Mouse (Mus musculus): Measurements from ENCODE around the gene Car11. TPM values are rescaled to one million over a fixed set of nuclear protein-coding genes. Genes with fewer than 3 reads are reported as not detected.

The Car11 gene
- polyA plus RNA-seq, 1 experiment from 2014 or later = 0.26 TPM

DNA sequence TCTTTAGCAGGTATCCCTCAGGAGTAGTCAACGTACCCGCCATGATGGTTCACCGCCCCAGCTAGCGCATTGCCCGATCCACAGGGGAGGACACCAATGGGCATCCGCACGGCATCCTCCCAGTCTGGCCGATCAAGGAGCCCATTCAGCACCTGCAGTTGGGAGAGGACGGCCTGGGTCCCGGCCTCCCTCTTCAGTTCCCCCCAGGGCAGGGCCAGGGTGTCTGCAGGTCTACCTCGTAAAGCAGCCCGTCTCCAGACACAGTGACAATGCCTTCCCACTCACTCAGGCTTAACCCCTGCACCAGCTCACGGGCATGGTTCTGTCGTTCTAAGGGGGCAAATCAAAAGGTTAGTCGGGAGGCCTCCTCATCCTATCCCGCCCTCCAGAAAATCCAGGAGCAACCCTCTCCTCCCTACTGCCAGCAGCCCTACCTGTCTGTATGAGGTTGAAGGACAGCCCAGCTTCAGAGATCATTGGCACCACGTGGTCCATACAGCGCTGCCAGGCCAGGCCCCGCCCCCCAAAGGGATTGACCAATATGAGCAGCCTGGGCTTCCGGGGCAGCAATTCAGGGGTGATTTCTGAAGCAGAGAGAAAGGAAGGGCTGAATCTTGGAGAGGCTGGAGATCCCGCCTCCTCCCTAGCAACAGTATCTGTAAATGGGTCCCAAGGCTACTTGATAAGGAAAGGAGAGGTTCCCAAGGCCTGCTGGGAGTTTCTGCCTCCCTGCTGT lies 12.5 kb downstream of the Car11 start:
- H3K4me1 ChIP-seq (replicated peaks) = peaks cover 66% of the 10 kb centered on the region
- no peaks in the 10 kb centered on the region for H3K9me3 ChIP-seq (replicated peaks)
- peaks cover 37% of the 10 kb centered on the region for H3K36me3 ChIP-seq (replicated peaks)
- 80% methylated on average over 21 of the region's 21 CpGs for WGBS (ENCODE audit: insufficient replicate concordance)
- no peak overlapping the region for H3K27ac ChIP-seq (replicated peaks)
- no peak overlapping the region for H3K4me2 ChIP-seq
- H3K27me3 ChIP-seq = no peaks in the 10 kb centered on the region
- ATAC-seq (ENCODE audit: insufficient read depth) = no peak
- H3K4me3 ChIP-seq (replicated peaks) = no peak overlapping the region
- H3K9ac ChIP-seq = no peak overlapping the region

DNA sequence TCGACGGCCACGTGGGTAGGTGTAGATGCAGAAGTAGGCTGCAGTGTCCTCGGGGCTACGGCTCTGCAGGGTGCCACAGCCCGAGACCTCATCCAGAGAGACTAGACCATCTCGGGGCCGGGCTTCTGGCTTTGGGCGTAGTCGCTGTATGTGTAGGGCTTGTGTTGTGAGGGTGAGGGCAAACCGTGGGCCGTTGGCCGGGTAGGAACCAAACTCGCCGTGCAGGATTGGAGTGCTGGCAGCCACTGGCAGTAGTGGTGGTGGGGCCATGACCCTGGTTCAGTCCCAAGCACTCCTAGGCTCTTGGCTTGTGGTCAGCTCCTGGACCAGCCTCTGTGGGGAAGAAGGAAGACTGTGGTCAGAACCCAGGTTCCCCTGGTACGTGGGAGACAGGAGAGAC lies 13.8 kb downstream of the Car11 start:
- no peaks in the 10 kb centered on the region for H3K9me3 ChIP-seq (replicated peaks)
- H3K9ac ChIP-seq = no peak overlapping the region
- no peak overlapping the region for H3K4me3 ChIP-seq (replicated peaks)
- H3K4me1 ChIP-seq (replicated peaks) = peaks cover 57% of the 10 kb centered on the region
- no peak overlapping the region; the same call in 1 of the 2 replicates for H3K4me2 ChIP-seq
- H3K36me3 ChIP-seq (replicated peaks) = peaks cover 37% of the 10 kb centered on the region
- WGBS (ENCODE audit: insufficient replicate concordance) = 81% methylated on average over 16 of the region's 16 CpGs
- H3K27me3 ChIP-seq = no peaks in the 10 kb centered on the region
- H3K27ac ChIP-seq (replicated peaks) = 0 out of 2 replicates have a peak overlapping the region, but pooled peaks have one; percentile 78
- no peak for ATAC-seq (ENCODE audit: insufficient read depth)

GRCm38 (mm10) chr7:45713881-45714520 lies 14.4 kb downstream of the Car11 start:
- ATAC-seq (ENCODE audit: insufficient read depth) = no peak
- Histone ChIP-seq H3K9ac (0 out of 2 replicates have a peak overlapping the region, but pooled peaks have one; percentile 4), H3K4me2 (peak overlapping the region; percentile 95), H3K4me1 (replicated peaks) (peaks cover 56% of the 10 kb centered on the region), H3K9me3 (replicated peaks) (no peaks in the 10 kb centered on the region), H3K36me3 (replicated peaks) (peaks cover 38% of the 10 kb centered on the region), H3K27me3 (no peaks in the 10 kb centered on the region), H3K27ac (replicated peaks) (peak overlapping the region; percentile 78), H3K4me3 (replicated peaks) (peak overlapping the region; percentile 90)
- 70% methylated on average over 6 of the region's 6 CpGs for WGBS (ENCODE audit: insufficient replicate concordance)

GRCm38 (mm10) chr7:45714630-45715089 lies 15.0 kb downstream of the Car11 start:
- Histone ChIP-seq H3K27ac (replicated peaks) (peak overlapping the region; percentile 78), H3K9ac (peak overlapping the region; percentile 60), H3K4me1 (replicated peaks) (peaks cover 62% of the 10 kb centered on the region), H3K4me2 (peak overlapping the region; percentile 95), H3K36me3 (replicated peaks) (peaks cover 44% of the 10 kb centered on the region), H3K27me3 (no peaks in the 10 kb centered on the region), H3K4me3 (replicated peaks) (peak overlapping the region; percentile 90), H3K9me3 (replicated peaks) (no peaks in the 10 kb centered on the region)
- ATAC-seq (ENCODE audit: insufficient read depth) = peak; percentile 59
- WGBS (ENCODE audit: insufficient replicate concordance) = 11% methylated on average over 14 of the region's 14 CpGs

- Histone ChIP-seq H3K4me3 (replicated peaks) (peak within 1 kb of the TSS; percentile 90), H3K9ac (peak within 1 kb of the TSS; percentile 81), H3K27ac (replicated peaks) (peak within 1 kb of the TSS; percentile 80), H3K9me3 (replicated peaks) (no peaks in the 10 kb centered on the region), H3K27me3 (no peaks in the 10 kb centered on the region), H3K4me1 (replicated peaks) (peaks cover 67% of the 10 kb centered on the region), H3K4me2 (peak within 1 kb of the TSS; percentile 95), H3K36me3 (replicated peaks) (peaks cover 49% of the 10 kb centered on the region)
- peak; percentile 85 for ATAC-seq (ENCODE audit: insufficient read depth)
- WGBS (ENCODE audit: insufficient replicate concordance) = 5% methylated on average over 34 of the region's 34 CpGs
Measured at GRCm38 (mm10) chr7:45715090-45715708, 15.6 kb downstream of the Car11 start, which contains the start of gene Rpl18. TSS of gene Rpl18 (plus strand) at chr7:45715457.

DNA sequence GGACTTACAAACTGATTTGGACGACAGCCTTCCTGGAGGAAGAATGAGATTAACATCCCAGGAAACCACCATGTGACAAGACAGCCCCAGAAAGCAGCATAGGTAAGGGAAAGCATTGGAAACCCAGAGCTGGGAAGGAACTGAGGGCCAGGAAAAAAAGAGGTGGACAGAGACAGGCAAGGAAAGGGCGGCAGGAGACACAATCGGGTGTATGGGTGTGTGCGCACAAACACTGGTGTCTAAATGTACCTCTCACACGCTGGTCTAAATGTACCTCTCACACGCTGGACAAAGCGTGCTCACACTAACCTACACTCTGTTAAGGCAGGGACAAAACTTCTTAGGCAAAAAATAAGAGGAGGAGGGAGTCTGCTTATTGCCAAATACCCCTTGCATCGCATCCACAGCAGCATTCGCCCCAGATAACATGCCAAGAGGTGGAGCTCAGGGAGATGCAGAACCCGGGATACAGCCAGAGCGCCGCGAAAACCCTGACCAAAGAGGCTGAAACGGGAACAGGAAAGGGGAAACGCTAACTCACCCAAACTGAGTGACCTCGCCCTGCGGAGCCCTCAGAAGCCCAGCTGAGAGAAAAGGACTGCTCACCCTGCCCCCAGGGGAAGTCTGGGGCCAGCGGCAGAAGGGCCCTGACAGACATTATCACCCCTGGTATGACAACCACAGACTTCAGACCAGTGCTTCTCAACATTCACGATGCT lies 16.3 kb downstream of the Car11 start:
- H3K36me3 ChIP-seq (replicated peaks) = peaks cover 49% of the 10 kb centered on the region
- peak overlapping the region; percentile 81 for H3K9ac ChIP-seq
- peak overlapping the region; percentile 90 for H3K4me3 ChIP-seq (replicated peaks)
- peaks cover 73% of the 10 kb centered on the region for H3K4me1 ChIP-seq (replicated peaks)
- H3K27ac ChIP-seq (replicated peaks) = peak overlapping the region; percentile 80
- H3K27me3 ChIP-seq = no peaks in the 10 kb centered on the region
- H3K4me2 ChIP-seq = peak overlapping the region; percentile 95
- WGBS (ENCODE audit: insufficient replicate concordance) = 46% methylated on average over 19 of the region's 19 CpGs
- ATAC-seq (ENCODE audit: insufficient read depth) = no peak
- no peaks in the 10 kb centered on the region for H3K9me3 ChIP-seq (replicated peaks)

DNA sequence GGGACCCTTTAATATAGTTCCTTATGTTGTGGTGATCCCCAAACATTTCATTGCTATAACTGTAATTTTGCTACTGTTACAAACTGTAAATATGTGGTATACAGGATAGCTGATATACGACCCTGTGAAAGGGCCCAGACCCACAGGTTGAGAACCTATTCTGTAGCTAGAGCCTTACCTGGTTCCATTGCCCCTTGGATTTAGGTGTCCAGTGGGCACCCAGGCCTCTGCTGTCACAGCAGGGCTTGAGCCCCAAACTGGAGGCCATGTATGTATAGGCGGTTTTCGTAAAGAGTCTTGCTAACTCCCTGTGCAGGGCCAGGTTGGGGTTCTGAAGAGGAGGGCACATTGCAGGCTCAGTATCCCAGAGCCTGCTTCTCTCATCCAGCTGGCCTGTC lies 16.8 kb downstream of the Car11 start:
- WGBS (ENCODE audit: insufficient replicate concordance) = 74% methylated on average over 3 of the region's 3 CpGs
- Histone ChIP-seq H3K27ac (replicated peaks) (peak overlapping the region; percentile 80), H3K4me1 (replicated peaks) (peaks cover 76% of the 10 kb centered on the region), H3K4me2 (peak overlapping the region; percentile 95), H3K36me3 (replicated peaks) (peaks cover 49% of the 10 kb centered on the region), H3K9me3 (replicated peaks) (no peaks in the 10 kb centered on the region), H3K9ac (peak overlapping the region; percentile 81), H3K27me3 (no peaks in the 10 kb centered on the region), H3K4me3 (replicated peaks) (peak overlapping the region; percentile 90)
- no peak for ATAC-seq (ENCODE audit: insufficient read depth)

GRCm38 (mm10) chr7:45716952-45717917 lies 17.6 kb downstream of the Car11 start:
- Histone ChIP-seq H3K36me3 (replicated peaks) (peaks cover 49% of the 10 kb centered on the region), H3K4me1 (replicated peaks) (peaks cover 75% of the 10 kb centered on the region), H3K9me3 (replicated peaks) (no peaks in the 10 kb centered on the region), H3K9ac (peak overlapping the region; percentile 81), H3K4me3 (replicated peaks) (peak overlapping the region; percentile 90), H3K4me2 (peak overlapping the region; percentile 95), H3K27ac (replicated peaks) (peak overlapping the region; percentile 80), H3K27me3 (no peaks in the 10 kb centered on the region)
- WGBS (ENCODE audit: insufficient replicate concordance) = 5% methylated on average over 31 of the region's 31 CpGs
- peak; percentile 26 for ATAC-seq (ENCODE audit: insufficient read depth)

GRCm38 (mm10) chr7:45717918-45718297 lies 18.3 kb downstream of the Car11 start, which contains the start of gene Sphk2:
TSS of gene Sphk2 (minus strand) at chr7:45718002.
- ATAC-seq (ENCODE audit: insufficient read depth) = peak; percentile 64
- Histone ChIP-seq H3K9ac (peak within 1 kb of the TSS; percentile 91), H3K36me3 (replicated peaks) (peaks cover 48% of the 10 kb centered on the region), H3K4me1 (replicated peaks) (peaks cover 69% of the 10 kb centered on the region), H3K4me2 (peak within 1 kb of the TSS; percentile 95), H3K9me3 (replicated peaks) (no peaks in the 10 kb centered on the region), H3K27me3 (no peaks in the 10 kb centered on the region), H3K4me3 (replicated peaks) (peak within 1 kb of the TSS; percentile 90), H3K27ac (replicated peaks) (peak within 1 kb of the TSS; percentile 80)
- WGBS (ENCODE audit: insufficient replicate concordance) = under 1% methylated on average over 41 of the region's 41 CpGs

- H3K9me3 ChIP-seq (replicated peaks) = no peaks in the 10 kb centered on the region
- peaks cover 64% of the 10 kb centered on the region for H3K4me1 ChIP-seq (replicated peaks)
- peak overlapping the region; percentile 75 for H3K27ac ChIP-seq (replicated peaks)
- H3K27me3 ChIP-seq = no peaks in the 10 kb centered on the region
- H3K36me3 ChIP-seq (replicated peaks) = peaks cover 48% of the 10 kb centered on the region
- WGBS (ENCODE audit: insufficient replicate concordance) = under 1% methylated on average over 20 of the region's 20 CpGs
- peak overlapping the region; percentile 91 for H3K9ac ChIP-seq
- H3K4me3 ChIP-seq (replicated peaks) = peak overlapping the region; percentile 90
- no peak for ATAC-seq (ENCODE audit: insufficient read depth)
- H3K4me2 ChIP-seq = peak overlapping the region; percentile 95
Measured at GRCm38 (mm10) chr7:45718331-45718730, 18.7 kb downstream of the Car11 start.

Measured in liver, embryonic 15.5 days (tissue).